Mouse (Mus musculus) MEL (cell line): ENCODE measurements around the gene Myo1h. TPM values are rescaled to one million over a fixed set of nuclear protein-coding genes. Genes with fewer than 3 reads are reported as not detected.

Experiments
- DNase-seq: peaks from one replicate; pipeline ENCODE4 v3.0.0; 2011; ENCODE audit warnings: low read depth, low spot score
- H3K27ac ChIP-seq: 2 replicates; pipeline ENCODE4 v1.5.1; 2012; ENCODE audit warnings: low read depth, mild to moderate bottlenecking, control low read depth, low read length, moderate library complexity; ENCODE audit not compliant: control insufficient read depth
- H3K27me3 ChIP-seq, 2 experiments: fragments of 150-350 bp in 1 of 2; sonication (generic) in 1 of 2; 2 replicates each; pipeline ENCODE4 v1.6.1; 2012; ENCODE audit warnings: low read length in 2 of 2, mild to moderate bottlenecking in 2 of 2, improper control_type of control experiment in 1 of 2, moderate library complexity in 1 of 2; ENCODE audit not compliant: insufficient read depth in 2 of 2, control insufficient read depth in 1 of 2
- H3K36me3 ChIP-seq, 2 experiments: 2 replicates each; pipeline ENCODE4 v1.6.1; 2012 to 2014; ENCODE audit warnings: low read length in 2 of 2, improper control_type of control experiment in 1 of 2, inconsistent platforms in 1 of 2, mild to moderate bottlenecking in 1 of 2; ENCODE audit not compliant: insufficient read depth in 2 of 2, control insufficient read depth in 1 of 2
- H3K4me1 ChIP-seq, 2 experiments: fragments of 150-350 bp in 1 of 2; sonication (generic) in 1 of 2; 2 replicates each; pipeline ENCODE4 v1.6.1; 2012; ENCODE audit warnings: low read length in 2 of 2, improper control_type of control experiment in 1 of 2, mild to moderate bottlenecking in 1 of 2; ENCODE audit not compliant: insufficient read depth in 2 of 2, control insufficient read depth in 1 of 2
- H3K4me3 ChIP-seq, 2 experiments: fragments of 150-350 bp in 1 of 2; sonication (generic) in 1 of 2; 2 replicates each; pipeline ENCODE4 v1.5.1; 2012; ENCODE audit warnings: low read depth in 2 of 2, low read length in 2 of 2, mild to moderate bottlenecking in 2 of 2, moderate library complexity in 2 of 2, control low read depth in 1 of 2, improper control_type of control experiment in 1 of 2; ENCODE audit not compliant: control insufficient read depth in 1 of 2, insufficient read depth in 1 of 2
- H3K79me2 ChIP-seq: 2 replicates; pipeline ENCODE4 v1.6.1; 2012; ENCODE audit warnings: mild to moderate bottlenecking, low read length, moderate library complexity; ENCODE audit not compliant: control insufficient read depth, poor library complexity, insufficient read depth
- H3K9ac ChIP-seq: 2 replicates; pipeline ENCODE4 v1.6.1; 2012; ENCODE audit warnings: low read depth, mild to moderate bottlenecking, control low read depth, low read length, moderate library complexity; ENCODE audit not compliant: control insufficient read depth, poor library complexity, severe bottlenecking
- H3K9me3 ChIP-seq: fragments of 150-350 bp; sonication (generic); replicated peaks from 2 replicates; pipeline ENCODE4 v1.6.1; 2012; ENCODE audit warnings: mild to moderate bottlenecking, low read length, improper control_type of control experiment, moderate library complexity; ENCODE audit not compliant: insufficient read depth
- CHD1 ChIP-seq: IDR thresholded peaks from 2 replicates; pipeline ENCODE4 v1.6.1; 2012; ENCODE audit warnings: low read depth, mild to moderate bottlenecking, inconsistent platforms, low read length, improper control_type of control experiment
- CHD2 ChIP-seq: IDR thresholded peaks from 2 replicates; pipeline ENCODE4 v1.6.1; 2011; ENCODE audit warnings: low read length, improper control_type of control experiment
- CTCF ChIP-seq, 3 experiments: IDR thresholded peaks in 2 of 3; conservative IDR thresholded peaks in 1 of 3; 2 replicates each; pipeline ENCODE4 v1.5.1; 2011 to 2012; ENCODE audit warnings: low read length in 3 of 3, low read depth in 2 of 3, mild to moderate bottlenecking in 2 of 3, improper control_type of control experiment in 1 of 3, inconsistent platforms in 1 of 3, mixed read lengths in 1 of 3, moderate library complexity in 1 of 3; ENCODE audit not compliant: control insufficient read depth in 1 of 3, insufficient read depth in 1 of 3, poor library complexity in 1 of 3, severe bottlenecking in 1 of 3
- E2F4 ChIP-seq: IDR thresholded peaks from 2 replicates; pipeline ENCODE4 v1.6.1; 2011; ENCODE audit warnings: low read depth, low read length, improper control_type of control experiment, borderline replicate concordance
- ELF1 ChIP-seq: IDR thresholded peaks from 2 replicates; pipeline ENCODE4 v1.6.1; 2014; ENCODE audit warnings: low read depth, mild to moderate bottlenecking, inconsistent platforms, low read length, improper control_type of control experiment, moderate library complexity
- EP300 ChIP-seq, 2 experiments: IDR thresholded peaks; 2 replicates each; pipeline ENCODE4 v1.6.1; 2011; ENCODE audit warnings: improper control_type of control experiment in 2 of 2, low read length in 2 of 2, low read depth in 1 of 2, mild to moderate bottlenecking in 1 of 2
- ETS1 ChIP-seq: IDR thresholded peaks from 2 replicates; pipeline ENCODE4 v1.6.1; 2012; ENCODE audit warnings: low read depth, mild to moderate bottlenecking, inconsistent platforms, low read length, improper control_type of control experiment, moderate library complexity
- GABPA ChIP-seq: IDR thresholded peaks from 2 replicates; pipeline ENCODE4 v1.6.1; 2012; ENCODE audit warnings: low read depth, mild to moderate bottlenecking, inconsistent platforms, low read length, improper control_type of control experiment, moderate library complexity
- HCFC1 ChIP-seq: IDR thresholded peaks from 2 replicates; pipeline ENCODE4 v1.6.1; 2012; ENCODE audit warnings: low read depth, mild to moderate bottlenecking, inconsistent platforms, low read length, improper control_type of control experiment, moderate library complexity
- KAT2A ChIP-seq: conservative IDR thresholded peaks from 2 replicates; pipeline ENCODE4 v1.6.1; 2012; ENCODE audit warnings: low read depth, low read length, improper control_type of control experiment, inconsistent platforms
- MAFK ChIP-seq: IDR thresholded peaks from 2 replicates; pipeline ENCODE4 v1.6.1; 2011; ENCODE audit warnings: low read depth, mild to moderate bottlenecking, low read length, improper control_type of control experiment, borderline replicate concordance
- MAZ ChIP-seq: IDR thresholded peaks from 2 replicates; pipeline ENCODE4 v1.6.1; 2012; ENCODE audit warnings: low read depth, mild to moderate bottlenecking, inconsistent platforms, low read length, improper control_type of control experiment
- MEF2A ChIP-seq: IDR thresholded peaks from 2 replicates; pipeline ENCODE4 v1.6.1; 2014; ENCODE audit warnings: low read depth, mild to moderate bottlenecking, inconsistent platforms, low read length, improper control_type of control experiment; ENCODE audit not compliant: poor library complexity, insufficient replicate concordance, severe bottlenecking; ENCODE audit errors: extremely low read depth
- MXI1 ChIP-seq: IDR thresholded peaks from 2 replicates; pipeline ENCODE4 v1.6.1; 2011; ENCODE audit warnings: mild to moderate bottlenecking, low read depth, low read length, improper control_type of control experiment
- MYB ChIP-seq: IDR thresholded peaks from 2 replicates; pipeline ENCODE4 v1.6.1; 2011; ENCODE audit warnings: mild to moderate bottlenecking, low read depth, low read length, improper control_type of control experiment
- MYC ChIP-seq: IDR thresholded peaks from 2 replicates; pipeline ENCODE4 v1.6.1; 2011; ENCODE audit warnings: low read depth, mild to moderate bottlenecking, low read length, improper control_type of control experiment, moderate library complexity
- NELFE ChIP-seq: IDR thresholded peaks from 2 replicates; pipeline ENCODE4 v1.6.1; 2011; ENCODE audit warnings: low read depth, low read length, improper control_type of control experiment
- NRF1 ChIP-seq: IDR thresholded peaks from 2 replicates; pipeline ENCODE4 v1.6.1; 2014; ENCODE audit warnings: low read depth, mild to moderate bottlenecking, inconsistent platforms, low read length, improper control_type of control experiment, moderate library complexity; ENCODE audit not compliant: poor library complexity, insufficient read depth, severe bottlenecking
- POLR2A ChIP-seq, 2 experiments: IDR thresholded peaks; 2 replicates each; pipeline ENCODE4 v1.6.1; 2011 to 2012; ENCODE audit warnings: low read length in 2 of 2, mild to moderate bottlenecking in 2 of 2, control low read depth in 1 of 2, improper control_type of control experiment in 1 of 2, low read depth in 1 of 2, moderate library complexity in 1 of 2; ENCODE audit not compliant: control insufficient read depth in 1 of 2, insufficient read depth in 1 of 2, poor library complexity in 1 of 2
- POLR2AphosphoS5 ChIP-seq: IDR thresholded peaks from 2 replicates; pipeline ENCODE4 v1.6.1; 2012; ENCODE audit warnings: low read depth, borderline replicate concordance, mild to moderate bottlenecking, inconsistent platforms, low read length, moderate library complexity, mixed read lengths
- RCOR1 ChIP-seq: IDR thresholded peaks from 2 replicates; pipeline ENCODE4 v1.6.1; 2012; ENCODE audit warnings: low read depth, mild to moderate bottlenecking, inconsistent platforms, low read length, improper control_type of control experiment
- SIN3A ChIP-seq: IDR thresholded peaks from 2 replicates; pipeline ENCODE4 v1.6.1; 2012; ENCODE audit warnings: low read length, improper control_type of control experiment, inconsistent platforms
- SMC3 ChIP-seq: IDR thresholded peaks from 2 replicates; pipeline ENCODE4 v1.6.1; 2011; ENCODE audit warnings: low read depth, low read length, improper control_type of control experiment
- TAL1 ChIP-seq: IDR thresholded peaks from 2 replicates; pipeline ENCODE4 v1.6.1; 2012; ENCODE audit warnings: mild to moderate bottlenecking, inconsistent platforms, low read length, moderate library complexity, mixed read lengths
- UBTF ChIP-seq: IDR thresholded peaks from 2 replicates; pipeline ENCODE4 v1.6.1; 2012; ENCODE audit warnings: low read depth, mild to moderate bottlenecking, inconsistent platforms, low read length, improper control_type of control experiment, moderate library complexity, borderline replicate concordance; ENCODE audit not compliant: insufficient read depth
- USF1 ChIP-seq: IDR thresholded peaks from 2 replicates; pipeline ENCODE4 v1.6.1; 2014; ENCODE audit warnings: low read depth, mild to moderate bottlenecking, inconsistent platforms, low read length, improper control_type of control experiment, moderate library complexity
- ZKSCAN1 ChIP-seq: IDR thresholded peaks from 2 replicates; pipeline ENCODE4 v1.6.1; 2012; ENCODE audit warnings: low read depth, mild to moderate bottlenecking, inconsistent platforms, low read length, improper control_type of control experiment, moderate library complexity
- ZMIZ1 ChIP-seq: IDR thresholded peaks from 2 replicates; pipeline ENCODE4 v1.6.1; 2012; ENCODE audit warnings: low read depth, mild to moderate bottlenecking, inconsistent platforms, low read length, improper control_type of control experiment, moderate library complexity
- ZNF384 ChIP-seq: IDR thresholded peaks from 2 replicates; pipeline ENCODE4 v1.6.1; 2012; ENCODE audit warnings: low read depth, mild to moderate bottlenecking, inconsistent platforms, low read length, improper control_type of control experiment
- polyA plus RNA-seq, 2 experiments: library from polyadenylated mRNA; stranded (reverse) in 1 of 2; unstranded in 1 of 2; fragments of >175 nt in 1 of 2; fragments of >200 nt in 1 of 2; gene quantifications; 2 replicates each; pipeline versions ENCODE4 v1.2.1 to v1.2.4; 2012; ENCODE audit warnings: low replicate concordance in 2 of 2, low read depth in 1 of 2; ENCODE audit not compliant: insufficient read length in 2 of 2, insufficient read depth in 1 of 2, missing spikeins in 1 of 2
- total RNA-seq: library from RNA; depleted of rRNA; stranded (reverse); fragments of 300-350 nt; gene quantifications from 2 replicates; pipeline ENCODE4 v1.2.3, GENCODE M21; 2012

Gene Myo1h
- total and polyA plus RNA-seq, 3 experiments = 0.33 to 4.6 TPM; not detected in 1

DNA sequence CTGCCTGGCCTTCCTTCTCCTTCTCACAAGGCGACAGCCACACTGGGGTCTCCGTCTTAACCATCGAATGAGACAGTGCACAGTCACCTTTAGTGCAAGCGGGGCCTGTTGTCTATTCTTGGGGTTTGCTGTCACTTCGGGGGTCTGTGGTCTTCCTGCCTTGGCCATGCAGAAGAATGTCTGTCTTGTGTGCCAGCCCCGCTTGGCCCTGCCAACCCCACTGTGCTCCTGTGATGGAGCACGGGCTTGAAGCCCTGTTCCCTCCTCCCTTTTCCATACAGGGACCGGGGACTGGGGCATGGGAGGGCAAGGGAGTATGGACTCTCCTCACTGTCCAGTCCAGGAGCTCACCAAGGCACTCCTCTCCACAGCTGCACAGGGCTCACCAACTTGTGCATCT is 24.2 kb upstream of the Myo1h start:
- Histone ChIP-seq H3K9me3 (no peaks in the 10 kb centered on the region), H3K36me3 (no peaks in the 10 kb centered on the region; a peak in 1 of 4 replicates), H3K27ac (no peak overlapping the region), H3K4me3 (no peak overlapping the region), H3K4me1 (peaks cover 3 to 12% of the 10 kb centered on the region in 2 experiments), H3K79me2 (no peaks in the 10 kb centered on the region), H3K27me3 (no peaks in the 10 kb centered on the region), H3K9ac (no peak overlapping the region)
- DNase-seq = no peak
- TF ChIP-seq POLR2AphosphoS5 (no peak), MYC (no peak), CHD2 (no peak), POLR2A (IDR thresholded peaks at IDR 0.05; ENCODE audit: control insufficient read depth in 1 of 2, insufficient read depth in 1 of 2, low read depth in 1 of 2, low read length in 2 of 2, poor library complexity in 1 of 2) (no peak), EP300 (IDR thresholded peaks at IDR 0.05; ENCODE audit: low read depth in 1 of 2, low read length in 2 of 2) (no peak), NRF1 (no peak), CHD1 (no peak), ZKSCAN1 (no peak), KAT2A (no peak), MAFK (no peak), RCOR1 (no peak), TAL1 (no peak), HCFC1 (no peak), UBTF (no peak)

DNA sequence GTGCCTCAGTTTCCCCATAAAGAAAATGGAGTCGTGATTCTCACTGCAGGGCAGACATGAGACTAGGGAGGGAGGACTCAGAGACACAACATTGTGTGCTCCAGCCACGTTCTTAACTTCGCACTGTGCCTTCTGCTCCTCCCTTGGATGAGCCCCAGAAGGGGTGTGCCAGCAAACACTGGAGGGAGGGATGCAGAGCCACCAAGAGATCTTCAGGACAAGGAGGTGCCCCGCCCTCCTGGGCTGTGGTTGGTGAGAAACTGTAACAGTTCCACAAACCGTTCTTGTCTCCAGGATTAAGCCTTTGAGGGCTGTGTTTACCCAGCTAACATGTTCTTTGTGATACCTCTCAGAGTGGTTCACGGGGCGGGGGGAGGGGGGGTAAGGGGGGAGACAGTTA is 20.3 kb upstream of the Myo1h start:
- Histone ChIP-seq H3K4me1 (peaks cover 3 to 12% of the 10 kb centered on the region in 2 experiments; a peak in 3 of 4 replicates), H3K27me3 (no peaks in the 10 kb centered on the region), H3K4me3 (no peak overlapping the region), H3K36me3 (no peaks in the 10 kb centered on the region; a peak in 1 of 4 replicates), H3K79me2 (no peaks in the 10 kb centered on the region), H3K9me3 (no peaks in the 10 kb centered on the region), H3K9ac (no peak overlapping the region), H3K27ac (no peak overlapping the region)
- peak; percentile 86 for DNase-seq
- no peak for TF ChIP-seq GABPA
- no peak for TF ChIP-seq KAT2A
- no peak for TF ChIP-seq MXI1
- 0 out of 4 replicates have a peak, but pooled peaks of 1 of the 2 experiments have one; percentile 22 for TF ChIP-seq POLR2A (IDR thresholded peaks at IDR 0.05; ENCODE audit: control insufficient read depth in 1 of 2, insufficient read depth in 1 of 2, low read depth in 1 of 2, low read length in 2 of 2, poor library complexity in 1 of 2)
- TF ChIP-seq ETS1 = no peak
- no peak for TF ChIP-seq MAZ
- TF ChIP-seq CHD2 = no peak
- no peak for TF ChIP-seq ELF1
- no peak for TF ChIP-seq RCOR1
- 0 out of 2 replicates have a peak, but pooled peaks have one; percentile 14 for TF ChIP-seq MYB
- no peak for TF ChIP-seq TAL1
- TF ChIP-seq CTCF (IDR thresholded peaks at IDR 0.05 in 2 of 3, conservative IDR thresholded peaks at IDR 0.05 in 1 of 3; ENCODE audit: control insufficient read depth in 1 of 3, insufficient read depth in 1 of 3, low read depth in 2 of 3, low read length in 3 of 3, poor library complexity in 1 of 3, severe bottlenecking in 1 of 3) = no peak
- no peak for TF ChIP-seq ZMIZ1
- no peak for TF ChIP-seq NRF1
- no peak for TF ChIP-seq USF1
- no peak for TF ChIP-seq MEF2A
- TF ChIP-seq HCFC1 = no peak
- TF ChIP-seq SMC3 = no peak
- TF ChIP-seq ZNF384 = no peak
- no peak for TF ChIP-seq NELFE
- TF ChIP-seq MYC = no peak
- TF ChIP-seq SIN3A = peak; percentile 35; the same call in 1 of the 2 replicates
- no peak for TF ChIP-seq ZKSCAN1
- TF ChIP-seq MAFK = no peak
- TF ChIP-seq EP300 (IDR thresholded peaks at IDR 0.05; ENCODE audit: low read depth in 1 of 2, low read length in 2 of 2) = 0 out of 4 replicates have a peak, but pooled peaks of 1 of the 2 experiments have one; percentile 16
- no peak for TF ChIP-seq E2F4
